Mouse (Mus musculus) MEL (cell line): Measurements from ENCODE around the gene Nipbl.

Experiments
- CTCF ChIP-seq, 3 experiments: IDR thresholded peaks in 2 of 3; conservative IDR thresholded peaks in 1 of 3; 2 replicates each; pipeline ENCODE4 v1.5.1; 2011 to 2012; ENCODE audit warnings: low read length in 3 of 3, low read depth in 2 of 3, mild to moderate bottlenecking in 2 of 3, improper control_type of control experiment in 1 of 3, inconsistent platforms in 1 of 3, mixed read lengths in 1 of 3, moderate library complexity in 1 of 3; ENCODE audit not compliant: control insufficient read depth in 1 of 3, insufficient read depth in 1 of 3, poor library complexity in 1 of 3, severe bottlenecking in 1 of 3
- EP300 ChIP-seq, 2 experiments: IDR thresholded peaks; 2 replicates each; pipeline ENCODE4 v1.6.1; 2011; ENCODE audit warnings: improper control_type of control experiment in 2 of 2, low read length in 2 of 2, low read depth in 1 of 2, mild to moderate bottlenecking in 1 of 2
- MAX ChIP-seq: IDR thresholded peaks from 2 replicates; pipeline ENCODE4 v1.6.1; 2011; ENCODE audit warnings: low read length, improper control_type of control experiment
- NRF1 ChIP-seq: IDR thresholded peaks from 2 replicates; pipeline ENCODE4 v1.6.1; 2014; ENCODE audit warnings: low read depth, mild to moderate bottlenecking, inconsistent platforms, low read length, improper control_type of control experiment, moderate library complexity; ENCODE audit not compliant: poor library complexity, insufficient read depth, severe bottlenecking
- POLR2A ChIP-seq, 2 experiments: IDR thresholded peaks; 2 replicates each; pipeline ENCODE4 v1.6.1; 2011 to 2012; ENCODE audit warnings: low read length in 2 of 2, mild to moderate bottlenecking in 2 of 2, control low read depth in 1 of 2, improper control_type of control experiment in 1 of 2, low read depth in 1 of 2, moderate library complexity in 1 of 2; ENCODE audit not compliant: control insufficient read depth in 1 of 2, insufficient read depth in 1 of 2, poor library complexity in 1 of 2
- POLR2AphosphoS2 ChIP-seq: IDR thresholded peaks from 2 replicates; pipeline ENCODE4 v1.6.1; 2011; ENCODE audit warnings: low read length, improper control_type of control experiment

DNA sequence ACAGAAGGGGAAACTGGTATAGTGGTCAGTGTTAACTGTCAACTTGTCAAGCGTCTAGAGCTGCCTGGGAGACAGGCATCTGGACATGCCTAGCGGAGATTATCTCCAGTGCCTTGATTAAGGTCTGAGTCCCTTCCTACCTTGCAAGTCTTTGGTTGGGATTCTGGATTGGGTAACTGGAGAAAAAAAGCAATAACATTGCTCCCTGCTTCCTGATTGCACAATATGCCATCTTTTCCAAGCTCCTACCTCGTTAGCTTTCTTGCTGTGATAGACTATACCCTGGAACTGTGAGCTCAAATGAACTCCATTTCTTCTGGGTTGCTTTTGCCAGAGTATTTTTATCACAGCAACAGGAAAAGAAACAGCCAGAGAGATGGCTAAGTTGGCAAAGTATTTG is 30.9 kb downstream of the Nipbl start:
- TF ChIP-seq EP300 (IDR thresholded peaks at IDR 0.05; ENCODE audit: low read depth in 1 of 2, low read length in 2 of 2): no peak
- TF ChIP-seq POLR2A (IDR thresholded peaks at IDR 0.05; ENCODE audit: control insufficient read depth in 1 of 2, insufficient read depth in 1 of 2, low read depth in 1 of 2, low read length in 2 of 2, poor library complexity in 1 of 2): no peak
- TF ChIP-seq CTCF (IDR thresholded peaks at IDR 0.05 in 2 of 3, conservative IDR thresholded peaks at IDR 0.05 in 1 of 3; ENCODE audit: control insufficient read depth in 1 of 3, insufficient read depth in 1 of 3, low read depth in 2 of 3, low read length in 3 of 3, poor library complexity in 1 of 3, severe bottlenecking in 1 of 3): no peak
- TF ChIP-seq POLR2AphosphoS2: no peak
- TF ChIP-seq NRF1: no peak
- TF ChIP-seq MAX: no peak
